Mouse (Mus musculus): ENCODE data around the gene Letmd1.
"Not testable (repeated sequence)": the region's sequence is repeated elsewhere in the genome, so short reads cannot be mapped to it uniquely, and the experiment has no call there.

Gene Letmd1

GRCm38 (mm10) chr15:100452486-100452885 is 16.3 kb upstream of the Letmd1 start:
- no peak for DNase-seq (ENCODE audit: low spot score)

- DNase-seq (ENCODE audit: low spot score), result no peak
These were observed 12.3 kb upstream of the Letmd1 start for GRCm38 (mm10) chr15:100456356-100456991.

- peak; percentile 78 for DNase-seq (ENCODE audit: low spot score)
These were observed 11.5 kb upstream of the Letmd1 start for GRCm38 (mm10) chr15:100457340-100457739.

GRCm38 (mm10) chr15:100458055-100458454 is 10.8 kb upstream of the Letmd1 start:
- peak; percentile 81 for DNase-seq (ENCODE audit: low spot score)

GRCm38 (mm10) chr15:100460942-100461341 is 7.9 kb upstream of the Letmd1 start:
- DNase-seq (ENCODE audit: low spot score), result no peak

GRCm38 (mm10) chr15:100461646-100462045 is 7.2 kb upstream of the Letmd1 start:
- DNase-seq (ENCODE audit: low spot score), result no peak

- no peak for DNase-seq (ENCODE audit: low spot score)
These were observed 6.7 kb upstream of the Letmd1 start for GRCm38 (mm10) chr15:100462086-100462485.

- DNase-seq (ENCODE audit: low spot score), result peak; percentile 66
These were observed 5.1 kb upstream of the Letmd1 start for GRCm38 (mm10) chr15:100463712-100464111.

- DNase-seq (ENCODE audit: low spot score), result no peak
These were observed 3.4 kb upstream of the Letmd1 start for GRCm38 (mm10) chr15:100465432-100465831.

- DNase-seq (ENCODE audit: low spot score), result no peak
These were observed 1.1 kb upstream of the Letmd1 start for GRCm38 (mm10) chr15:100467738-100468137.

GRCm38 (mm10) chr15:100469189-100469545 is 344 bp downstream of the Letmd1 start:
- no peak for DNase-seq (ENCODE audit: low spot score)

- DNase-seq (ENCODE audit: low spot score), result no peak
These were observed 1.2 kb downstream of the Letmd1 start for GRCm38 (mm10) chr15:100470037-100470436.

GRCm38 (mm10) chr15:100473926-100474503 is 5.2 kb downstream of the Letmd1 start:
- no peak for DNase-seq (ENCODE audit: low spot score)

- no peak for DNase-seq (ENCODE audit: low spot score)
These were observed 9.5 kb downstream of the Letmd1 start for GRCm38 (mm10) chr15:100478351-100478750.

- DNase-seq (ENCODE audit: low spot score), result no peak
These were observed 10.1 kb downstream of the Letmd1 start for GRCm38 (mm10) chr15:100478925-100479324.

- peak; percentile 90 for DNase-seq (ENCODE audit: low spot score)
These were observed 16.8 kb downstream of the Letmd1 start for GRCm38 (mm10) chr15:100485576-100485975.

- no peak for DNase-seq (ENCODE audit: low spot score)
These were observed 17.6 kb downstream of the Letmd1 start for GRCm38 (mm10) chr15:100486450-100486849.

- DNase-seq (ENCODE audit: low spot score), result no peak
These were observed 18.2 kb downstream of the Letmd1 start for GRCm38 (mm10) chr15:100487050-100487449.

- DNase-seq (ENCODE audit: low spot score), result not testable (repeated sequence)
These were observed 19.5 kb downstream of the Letmd1 start for GRCm38 (mm10) chr15:100488297-100488696.

- DNase-seq (ENCODE audit: low spot score), result no peak
These were observed 20.4 kb downstream of the Letmd1 start for GRCm38 (mm10) chr15:100489263-100489662.

- DNase-seq (ENCODE audit: low spot score), result no peak
These were observed 23.1 kb downstream of the Letmd1 start for GRCm38 (mm10) chr15:100491966-100492365.

GRCm38 (mm10) chr15:100494647-100495046 is 25.8 kb downstream of the Letmd1 start:
- peak; percentile 22 for DNase-seq (ENCODE audit: low spot score)

GRCm38 (mm10) chr15:100495102-100495501 is 26.3 kb downstream of the Letmd1 start, which contains the start of gene Csrnp2:
TSS of gene Csrnp2 (minus strand) at chr15:100495488.
- DNase-seq (ENCODE audit: low spot score), result peak; percentile 92

- DNase-seq (ENCODE audit: low spot score), result not testable (repeated sequence)
These were observed 30.7 kb downstream of the Letmd1 start for GRCm38 (mm10) chr15:100499506-100499905.

Measured in adipocyte (in vitro differentiated cells).